Mouse (Mus musculus): ENCODE measurements around the gene Eml6.
A peak's percentile ranks its signal among the peaks of the same experiment; 100 is the strongest.
"Not testable (repeated sequence)": the region's sequence is repeated elsewhere in the genome, so short reads cannot be mapped to it uniquely, and the experiment has no call there.

Eml6 gene

DNA sequence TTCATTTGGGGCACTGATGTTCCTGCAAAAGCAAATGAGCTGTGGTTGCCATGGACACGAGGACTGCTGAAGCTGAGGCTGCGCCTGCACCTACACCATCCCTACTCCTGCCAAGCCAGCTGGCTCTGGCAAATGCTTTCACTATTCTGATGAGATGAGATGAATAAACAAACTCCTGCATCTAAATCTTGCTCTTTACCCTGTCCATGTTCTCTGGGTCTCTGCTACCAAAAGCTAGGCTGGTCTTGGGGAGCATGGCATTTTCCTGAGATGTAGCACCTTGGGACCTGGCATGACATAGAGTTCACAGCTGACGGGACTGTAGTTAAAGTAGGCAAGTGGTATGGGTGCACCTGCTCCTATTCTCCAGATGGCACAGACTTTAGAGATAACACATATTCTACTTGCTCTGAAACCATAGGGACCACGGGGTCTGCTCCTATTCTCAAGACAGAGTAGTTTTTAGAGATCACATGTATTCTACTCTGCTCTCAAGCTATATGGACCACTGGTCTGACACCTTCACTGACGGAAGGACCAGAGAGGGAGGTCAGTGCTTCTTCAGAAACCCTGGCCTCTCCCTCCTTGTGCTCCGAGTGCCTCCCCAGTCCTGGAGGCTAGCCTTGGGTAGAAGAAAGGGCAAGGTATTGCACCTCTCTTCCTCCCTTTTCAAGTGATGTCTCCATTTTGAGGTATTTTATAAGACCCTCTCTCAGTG lies 236.8 kb downstream of the Eml6 start:
- no peak for DNase-seq

DNA sequence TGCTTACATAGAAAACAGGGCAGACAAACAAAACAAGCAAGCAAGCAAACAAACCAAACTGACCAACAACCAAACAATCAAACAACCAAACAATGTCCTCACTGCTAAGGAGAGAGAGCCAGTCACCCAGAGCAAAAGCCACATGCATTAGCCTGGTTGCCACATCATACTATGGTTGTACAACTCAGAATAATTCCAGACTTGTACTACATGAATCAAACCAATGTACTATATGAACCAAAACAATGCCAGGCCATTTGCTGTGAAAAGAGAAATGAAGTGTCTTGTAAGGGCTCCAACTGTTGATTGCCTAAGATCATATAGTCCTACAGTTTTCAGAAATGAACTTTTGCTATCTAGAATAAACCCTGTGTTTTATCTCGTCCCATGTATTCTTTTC lies 237.3 kb downstream of the Eml6 start:
- no peak for DNase-seq

DNA sequence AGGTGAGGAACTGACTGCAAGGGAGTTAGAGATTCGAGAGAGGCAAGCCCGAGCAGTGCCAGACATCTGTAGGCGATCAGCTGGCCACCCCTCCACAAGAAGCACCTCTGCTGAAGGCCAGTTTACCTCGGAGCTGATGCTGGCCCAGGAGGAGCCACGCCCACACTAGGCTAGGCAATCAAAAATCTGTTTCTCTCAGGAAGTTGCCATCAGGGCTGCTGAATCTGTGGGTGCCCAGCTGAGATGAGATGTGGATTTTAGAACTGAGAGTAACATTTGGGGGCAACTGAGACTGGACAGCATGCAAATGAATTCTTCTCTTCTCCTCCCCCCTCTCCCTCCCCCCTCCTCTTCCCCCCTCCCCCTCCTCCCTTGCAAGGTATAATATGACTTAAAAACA lies 238.4 kb downstream of the Eml6 start:
- peak; percentile 7 for DNase-seq

DNA sequence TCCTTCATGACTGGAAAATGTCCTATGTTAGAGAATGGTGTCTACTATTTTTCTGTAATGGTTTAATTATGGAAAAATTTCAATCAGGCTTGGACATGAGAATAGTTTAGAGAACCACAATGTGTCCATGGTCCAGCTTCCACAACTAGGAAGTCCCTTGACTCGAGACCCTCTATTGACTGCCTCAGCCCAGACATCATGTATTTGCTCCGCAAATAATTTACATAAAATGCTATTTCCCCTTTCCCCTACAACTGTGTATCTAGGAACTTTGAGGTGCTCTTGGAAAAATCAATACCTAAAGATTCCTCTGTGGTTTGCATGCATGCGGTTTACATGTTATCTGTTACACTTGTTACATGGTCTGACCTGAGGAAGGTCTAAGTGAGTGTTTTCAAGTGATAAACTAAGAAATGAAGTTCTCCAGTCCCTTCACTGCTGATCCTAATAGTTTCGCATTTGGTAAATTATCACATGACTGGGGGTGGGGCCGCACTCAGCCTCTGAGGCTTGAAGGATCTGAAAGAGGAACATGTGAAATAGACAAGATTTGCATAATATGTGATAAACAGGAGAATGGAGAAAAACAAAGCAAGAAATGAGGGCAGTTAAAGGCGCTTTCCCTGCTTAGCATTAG lies 239.1 kb downstream of the Eml6 start:
- peak; percentile 9 for DNase-seq

DNA sequence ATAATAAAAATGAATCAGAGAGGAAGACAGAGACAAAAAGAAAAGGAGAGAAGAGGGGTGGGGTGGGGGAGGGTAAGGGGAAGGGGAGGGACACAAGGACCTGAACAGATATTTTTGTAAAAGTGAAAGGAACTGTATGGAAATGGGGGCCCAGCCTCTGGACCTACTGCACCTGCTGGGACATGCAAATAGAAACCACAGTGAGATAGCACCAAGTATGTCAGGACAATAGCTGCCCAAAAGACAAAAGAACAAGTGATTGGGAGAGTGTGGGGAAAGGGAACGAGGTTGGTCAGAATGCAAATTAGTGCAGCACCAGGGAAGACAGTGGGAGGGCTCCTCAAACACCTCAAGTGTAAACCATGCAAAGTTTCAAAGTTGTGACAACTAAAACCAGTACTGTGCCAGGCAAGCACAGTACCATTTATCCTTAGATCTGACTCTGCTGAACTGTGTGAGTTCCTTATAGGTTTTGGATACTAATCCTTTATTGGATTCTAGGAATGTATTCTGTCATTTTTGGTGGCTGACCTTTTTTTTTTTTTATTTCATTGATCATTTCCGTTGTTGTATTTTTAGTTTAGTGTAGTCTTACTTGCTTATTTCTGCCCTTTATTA lies 246.3 kb downstream of the Eml6 start:
- DNase-seq = no peak

DNA sequence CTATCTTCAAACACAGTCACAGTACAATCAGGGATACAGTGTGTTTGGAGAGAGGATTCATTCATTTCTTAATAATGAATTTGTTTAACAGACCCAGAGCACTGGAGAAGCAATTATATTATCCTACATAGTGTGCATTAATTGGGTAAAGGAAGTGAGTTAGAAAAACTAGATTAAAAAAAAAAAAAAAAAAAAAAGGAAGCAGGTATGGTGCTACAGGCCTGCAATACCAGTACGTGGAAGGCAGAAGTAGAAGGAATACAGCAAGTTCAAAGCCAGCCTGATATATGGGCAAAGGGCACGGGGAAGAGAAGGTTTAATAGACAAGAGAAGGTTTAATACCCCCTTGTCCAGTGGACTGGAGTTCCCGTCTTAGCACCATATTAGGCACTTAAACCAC lies 246.9 kb downstream of the Eml6 start:
- no peak for DNase-seq

DNA sequence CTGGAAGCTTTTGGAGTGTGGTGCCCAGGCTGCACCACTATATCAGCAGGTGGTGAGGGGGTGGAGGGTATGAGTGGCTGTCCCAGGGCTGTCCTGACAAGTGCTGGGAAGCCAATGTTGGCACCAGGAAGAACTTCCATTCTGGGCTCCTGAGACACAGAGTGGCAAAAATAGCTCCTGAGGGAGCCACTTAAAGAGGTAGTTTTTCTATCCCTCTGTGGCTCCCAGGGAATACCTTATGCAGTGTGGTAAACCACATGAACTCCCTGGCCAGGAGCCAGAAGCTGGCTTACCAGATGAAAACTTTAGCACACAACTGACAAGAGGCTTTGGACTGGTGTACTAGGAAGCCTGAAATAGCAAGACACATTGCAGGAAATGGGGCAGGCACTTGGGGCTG lies 247.9 kb downstream of the Eml6 start:
- peak; percentile 43 for DNase-seq

DNA sequence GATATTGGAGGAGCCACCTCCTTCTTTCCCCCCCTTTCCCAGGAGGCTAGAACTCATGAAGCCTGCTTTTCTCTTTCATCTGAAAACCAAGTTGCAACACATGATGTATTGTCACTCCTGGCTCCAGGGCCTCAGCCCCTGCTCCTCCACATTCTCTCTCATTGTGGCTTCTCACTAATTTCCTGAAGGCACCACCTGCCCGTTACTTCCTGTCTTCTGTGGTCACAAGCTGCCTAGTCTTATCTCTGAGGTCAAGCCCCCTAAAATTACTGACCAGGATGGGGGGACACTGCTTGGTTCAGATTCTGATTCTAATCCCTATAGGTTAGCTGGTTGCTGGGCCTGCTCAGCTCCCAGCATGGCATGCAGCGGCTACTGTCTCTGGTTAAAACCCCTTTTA lies 251.1 kb downstream of the Eml6 start:
- no peak for DNase-seq

DNA sequence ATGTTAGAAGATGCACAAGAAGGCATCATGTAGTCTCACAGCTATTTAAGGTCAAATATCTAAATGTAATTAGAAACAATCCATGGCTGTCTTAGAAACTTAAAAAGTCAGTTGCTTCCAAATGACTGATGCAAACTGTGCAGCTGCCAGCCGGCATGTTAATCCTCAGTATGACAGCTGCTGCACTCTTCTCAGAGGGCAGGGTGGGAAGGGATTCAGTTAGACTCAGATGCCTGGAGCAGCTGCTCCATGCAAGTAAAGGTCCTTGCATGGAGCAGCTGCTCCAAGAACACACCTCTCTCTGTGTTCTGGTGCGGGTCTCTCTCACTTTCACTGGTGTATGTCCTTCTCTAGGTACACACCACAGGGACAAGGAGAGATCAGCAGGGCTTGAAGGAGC lies 251.5 kb downstream of the Eml6 start:
- no peak for DNase-seq

DNA sequence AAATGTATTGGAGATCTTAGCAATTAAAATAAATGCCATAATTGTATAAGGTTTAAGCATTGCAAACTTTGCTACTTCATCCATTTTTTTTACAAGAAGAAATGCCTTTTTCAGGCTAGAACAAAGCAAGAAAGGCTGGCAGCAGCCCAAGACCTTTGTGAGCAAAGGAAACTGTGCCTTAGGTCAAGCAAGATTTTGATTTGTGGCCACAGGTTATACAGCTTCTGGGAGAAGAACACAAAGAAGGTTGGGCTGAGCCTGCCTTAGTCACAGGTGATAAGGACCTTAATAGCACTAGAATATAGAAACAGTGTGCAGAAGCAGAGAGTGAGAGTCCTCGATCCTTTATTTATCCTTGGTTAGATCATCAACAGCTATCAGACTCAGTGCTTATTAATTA lies 253.6 kb downstream of the Eml6 start:
- DNase-seq = peak; percentile 53

DNA sequence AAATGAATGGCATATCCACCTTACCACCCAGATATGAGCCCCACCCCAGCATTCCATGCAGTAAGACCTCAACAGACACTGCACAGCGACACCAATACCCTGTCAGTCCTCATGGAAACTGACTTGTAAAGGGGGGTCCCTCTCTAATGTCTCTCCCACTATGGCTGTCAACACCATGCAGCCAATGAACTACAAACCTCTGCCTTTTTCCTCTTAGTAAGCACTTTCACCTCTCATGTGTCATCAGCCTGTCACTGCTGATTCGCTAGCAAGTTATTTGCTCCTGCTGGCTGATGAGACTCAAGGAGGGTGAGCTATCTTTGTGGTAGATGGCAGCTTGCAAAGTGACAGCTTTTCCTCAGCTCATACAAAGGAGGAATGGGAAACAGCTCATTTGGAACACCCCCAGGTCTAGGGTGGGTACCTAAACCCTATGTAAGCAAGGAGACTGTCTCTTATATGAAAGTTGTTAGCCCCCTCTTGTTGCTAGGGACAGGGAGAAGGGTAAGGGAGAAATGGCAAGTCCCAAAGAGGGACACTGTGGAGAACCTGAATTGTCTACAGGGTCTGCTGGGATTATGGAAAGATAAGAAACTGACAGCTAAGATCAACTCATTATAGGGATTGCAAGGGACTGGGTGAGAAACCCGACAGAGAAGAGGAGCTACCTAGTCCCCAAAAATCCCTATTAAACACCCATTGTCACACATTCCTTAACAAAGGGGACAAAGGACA lies 255.0 kb downstream of the Eml6 start:
- DNase-seq = no peak

DNA sequence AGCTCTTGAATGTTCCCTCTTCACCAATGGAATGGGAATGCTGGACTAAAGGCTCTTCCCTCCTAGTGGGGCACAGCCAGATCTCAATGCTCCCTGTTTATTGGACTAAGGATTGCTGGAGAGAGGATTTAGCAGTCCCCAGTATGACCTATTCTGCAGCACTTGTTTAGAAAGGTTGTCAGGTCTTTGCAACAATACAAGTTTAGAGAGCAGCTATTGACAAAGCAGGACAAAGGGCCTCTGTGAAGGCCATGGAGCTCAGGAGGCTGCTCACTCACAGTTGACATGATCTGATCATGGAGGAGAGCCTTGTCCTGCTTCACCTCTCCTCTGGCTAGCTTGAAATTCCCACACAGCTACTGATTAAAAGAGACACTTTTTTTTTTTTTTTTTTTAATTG lies 257.3 kb downstream of the Eml6 start:
- DNase-seq = no peak

DNA sequence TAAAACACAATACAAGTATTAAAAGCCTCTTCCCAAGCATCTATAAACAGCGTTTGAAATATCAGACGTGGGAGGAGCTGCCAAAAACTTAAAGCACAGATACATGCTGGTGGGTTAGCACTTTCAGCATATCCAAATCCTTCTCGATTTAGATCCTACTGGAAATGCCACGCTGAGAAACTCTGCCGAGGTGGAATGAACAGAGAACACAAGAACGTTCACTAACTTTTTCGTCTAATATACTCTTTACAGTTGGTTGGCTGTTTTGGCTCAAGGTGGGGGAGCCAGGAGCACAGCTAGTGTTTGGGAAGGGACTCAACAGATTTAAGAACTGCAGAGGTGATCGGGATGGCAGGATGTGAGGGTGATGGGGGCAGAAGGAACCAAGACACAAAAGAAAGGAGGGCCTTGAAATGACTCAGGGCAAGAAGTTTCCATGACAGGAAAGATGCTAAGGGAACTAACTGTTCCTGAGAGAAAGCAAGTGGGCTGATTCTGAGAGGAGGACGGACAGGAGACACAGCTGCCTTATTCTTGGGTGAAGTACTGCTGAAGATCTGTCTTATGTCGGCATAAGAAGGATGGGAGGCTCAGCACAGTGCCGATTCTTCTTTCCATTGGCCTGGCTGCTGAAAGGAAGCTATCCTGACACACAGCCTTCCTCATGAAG lies 259.4 kb downstream of the Eml6 start:
- no peak for DNase-seq

DNA sequence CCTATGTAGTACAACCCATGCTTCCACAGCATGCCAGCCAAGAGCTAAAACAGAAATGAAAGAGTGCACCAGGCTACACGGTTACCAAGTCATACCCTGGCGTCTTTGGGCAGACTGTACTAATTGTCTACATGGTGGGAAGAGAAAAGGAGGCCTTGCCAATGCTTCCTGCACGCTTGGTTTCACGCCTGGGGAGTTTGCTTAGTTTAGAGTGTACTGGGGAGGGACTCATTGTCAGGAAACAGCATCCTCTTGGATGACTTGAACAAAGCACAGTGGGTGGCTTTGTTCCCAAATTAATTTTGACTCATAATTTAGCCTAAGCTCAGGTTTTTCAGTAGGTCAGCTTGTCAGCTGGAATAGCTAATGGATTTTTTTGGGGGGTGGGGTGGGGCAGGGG lies 260.8 kb downstream of the Eml6 start:
- no peak for DNase-seq

DNA sequence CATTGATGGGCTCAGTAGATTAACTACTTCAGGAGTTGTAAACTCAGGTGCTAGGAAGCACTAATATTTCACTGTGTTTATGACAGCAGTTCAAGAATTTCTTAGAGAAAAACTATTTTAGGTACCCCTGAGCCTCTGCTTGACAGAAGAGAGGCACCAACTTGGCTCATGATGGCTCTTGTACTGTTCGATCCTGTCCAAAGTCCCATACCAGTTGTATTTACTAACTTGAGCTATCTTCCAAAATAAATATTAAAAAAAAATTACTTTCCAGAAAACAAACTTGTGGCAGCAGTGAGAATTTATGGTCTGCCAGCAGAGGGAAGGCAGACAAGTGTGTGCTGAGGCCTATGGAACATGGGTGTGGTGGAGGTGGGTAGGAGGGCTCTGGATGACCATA lies 263.1 kb downstream of the Eml6 start:
- no peak for DNase-seq

DNA sequence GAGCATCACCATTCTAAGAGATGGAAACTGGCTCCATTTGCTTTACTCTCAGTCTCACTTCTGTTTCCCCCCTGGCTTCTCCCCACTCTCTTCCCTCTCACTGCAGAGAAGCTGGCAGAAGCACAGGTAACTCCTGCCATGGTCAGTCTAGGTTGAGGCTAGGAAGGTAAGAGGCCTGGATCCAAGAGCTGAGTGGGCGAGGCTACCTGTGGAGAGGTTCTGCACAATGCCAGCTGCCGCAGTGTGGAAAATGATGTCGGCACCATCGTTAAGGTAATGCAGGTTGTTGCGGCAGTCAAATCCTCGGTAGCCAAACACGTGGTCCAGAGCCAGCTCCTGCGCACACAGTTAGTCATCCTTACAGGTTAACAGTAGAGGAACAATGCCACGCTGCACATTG lies 264.4 kb downstream of the Eml6 start:
- DNase-seq = no peak

DNA sequence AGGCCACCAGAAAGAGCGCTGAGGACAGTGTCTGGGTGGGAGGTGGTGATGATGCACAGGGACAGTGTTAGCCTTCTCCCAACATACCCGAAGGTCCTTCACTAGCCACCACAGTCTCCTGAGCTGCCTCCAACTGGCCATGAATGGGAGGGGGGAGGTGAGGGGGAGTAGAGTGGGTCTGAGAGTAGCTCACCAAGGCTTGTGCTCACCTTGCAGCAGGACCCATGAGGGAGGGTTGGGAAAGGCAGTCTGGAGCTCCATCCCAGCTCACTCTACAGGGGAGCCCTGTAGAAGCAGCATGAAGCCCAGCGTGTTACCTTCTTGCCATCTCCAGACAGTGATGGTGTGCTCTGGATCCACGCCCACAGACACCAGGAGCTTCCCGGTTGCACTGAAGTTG lies 267.2 kb downstream of the Eml6 start:
- DNase-seq = no peak

DNA sequence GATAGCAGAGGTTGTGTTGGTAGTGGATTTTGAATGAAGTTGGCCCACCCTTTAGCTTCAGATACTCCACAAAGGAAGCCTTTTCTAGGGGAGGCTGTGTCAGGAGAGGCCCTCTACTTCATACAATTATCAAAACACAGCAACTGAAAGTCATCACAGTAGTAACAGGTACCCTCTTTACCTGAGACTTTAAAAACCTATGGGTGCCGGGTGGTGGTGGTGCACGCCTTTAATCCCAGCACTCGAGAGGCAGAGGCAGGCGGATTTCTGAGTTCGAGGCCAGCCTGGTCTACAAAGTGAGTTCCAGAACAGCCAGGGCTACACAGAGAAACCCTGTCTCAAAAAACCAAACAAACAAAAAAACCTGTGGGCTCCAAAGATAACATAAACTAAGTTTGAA lies 269.8 kb downstream of the Eml6 start:
- not testable (repeated sequence) for DNase-seq

DNA sequence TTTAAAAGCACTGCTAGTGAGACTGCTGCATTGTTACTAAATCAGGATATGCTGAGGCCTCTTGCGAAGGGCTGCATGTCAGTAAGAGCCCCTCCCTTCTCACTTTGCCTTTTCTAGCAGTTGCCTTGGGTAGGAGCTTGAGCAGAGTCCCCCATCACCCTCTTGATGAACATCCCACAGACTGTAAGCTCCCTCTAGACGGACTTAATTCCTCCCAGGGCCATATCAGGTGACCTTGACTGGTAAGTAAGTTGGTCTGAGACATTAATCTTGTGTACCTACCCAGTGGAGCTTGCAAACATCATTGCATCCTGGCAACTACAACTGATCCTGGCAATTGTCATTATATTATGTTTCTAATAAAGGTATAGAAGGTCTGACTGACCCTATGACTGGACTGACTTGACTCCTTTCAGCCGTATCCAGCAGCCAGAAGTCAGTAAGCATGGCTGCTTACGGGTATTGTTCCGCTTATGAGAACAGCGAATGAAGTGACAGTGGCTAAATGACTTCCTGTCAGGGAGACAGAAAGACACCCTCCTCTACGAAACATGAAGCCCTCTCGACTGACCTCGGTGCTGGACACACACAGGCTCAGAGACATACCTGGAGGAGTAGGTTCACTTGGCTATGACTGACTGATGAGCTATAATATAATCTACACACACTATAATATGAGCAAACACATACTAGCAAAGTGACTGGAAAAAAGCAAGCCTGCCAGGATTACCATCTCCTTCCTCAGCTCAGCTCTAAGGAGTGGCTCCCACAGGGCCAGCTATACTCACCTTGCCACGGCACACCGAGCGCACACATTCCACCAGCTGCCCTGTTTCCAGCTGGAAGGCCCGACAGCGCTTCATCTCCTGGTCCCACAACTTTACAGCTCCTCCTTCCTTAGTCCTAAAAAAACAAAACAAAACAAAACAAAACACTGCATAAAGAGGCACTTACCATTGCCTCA lies 273.9 kb downstream of the Eml6 start:
- no peak for DNase-seq

DNA sequence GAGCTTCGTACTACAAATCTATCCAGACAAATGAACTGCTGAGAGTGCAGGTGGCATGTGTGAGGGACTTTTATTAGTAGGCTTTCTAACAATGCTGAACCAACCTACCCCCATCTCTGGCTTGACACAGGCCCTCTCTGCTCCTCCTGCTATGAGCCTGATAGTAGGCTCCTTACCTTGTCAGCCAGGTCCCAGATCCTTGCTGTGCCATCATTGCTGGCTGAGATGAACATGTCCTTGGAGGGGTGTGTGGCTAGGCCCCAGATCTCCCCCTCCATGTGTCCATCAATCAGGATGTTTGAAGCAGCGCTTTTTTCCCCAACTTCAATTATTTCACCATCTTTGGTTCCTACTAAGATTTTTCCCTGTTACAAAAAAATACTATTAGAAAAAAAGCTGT lies 274.8 kb downstream of the Eml6 start:
- no peak for DNase-seq

DNA sequence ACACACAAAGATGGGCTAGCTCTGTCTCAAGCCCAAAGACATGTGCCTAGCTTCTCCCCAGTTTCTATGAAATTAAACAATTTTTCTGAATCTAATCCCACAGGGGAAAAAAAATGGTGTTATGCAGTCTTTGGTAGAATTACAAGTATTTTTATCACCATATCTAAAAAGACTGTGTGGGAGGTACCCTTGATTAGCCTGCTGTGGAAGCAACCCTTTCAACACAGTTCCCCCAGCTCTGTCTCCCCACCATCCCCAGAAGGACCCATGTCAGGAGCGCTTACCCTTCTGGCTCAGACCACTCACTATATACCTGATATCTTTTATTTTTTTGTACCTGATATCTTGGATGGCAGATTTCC lies 276.4 kb downstream of the Eml6 start:
- no peak for DNase-seq

Data from kidney, postnatal 10 days (tissue).